In the genomic region with DNA sequence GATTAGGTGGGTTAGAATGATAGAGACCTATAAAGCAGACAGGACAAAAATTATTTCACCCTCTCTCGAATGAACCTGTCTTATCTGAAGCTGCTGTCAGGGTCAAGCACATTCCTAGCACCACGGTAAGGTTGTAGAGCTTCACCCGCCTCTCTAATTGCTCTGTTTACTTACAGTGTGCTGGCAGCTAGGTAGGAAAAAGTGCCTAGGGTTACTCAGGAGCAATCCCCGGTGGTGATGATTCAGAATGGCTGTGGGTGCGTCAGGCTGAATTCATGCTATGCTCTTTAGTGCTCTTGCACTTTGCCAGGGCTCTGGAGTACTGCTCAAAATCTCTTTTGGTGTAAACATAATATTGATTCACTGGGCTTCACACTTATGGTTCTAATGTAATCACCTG, we compare ENCODE assay signal across 25 mouse cellular contexts.
"Had no signal": no experiment of that assay in that cellular context is flagged by ENCODE, and none has a peak within 500 bp of the region (broad histone marks: within the 10 kb centered on the region; RNA-seq: fewer than 3 reads in every experiment).

No protein-coding gene starts in this region.

- H3K27ac ChIP-seq: heart, adult 2 months; heart, embryonic 13.5 days; heart, embryonic 15.5 days; hindbrain, embryonic 13.5 days; hindbrain, embryonic 15.5 days; hindbrain, postnatal 0 days; kidney, embryonic 15.5 days; kidney, postnatal 0 days; layer of hippocampus, adult 2 months; limb, embryonic 13.5 days; limb, embryonic 15.5 days; liver, embryonic 12.5 days had no signal

- H3K4me2 ChIP-seq: heart, embryonic 11.5 days; heart, embryonic 13.5 days; heart, embryonic 15.5 days; hindbrain, embryonic 13.5 days; hindbrain, embryonic 15.5 days; kidney, embryonic 15.5 days; limb, embryonic 13.5 days; limb, embryonic 15.5 days; liver, embryonic 12.5 days had no signal

- H3K9me3 ChIP-seq: heart, embryonic 13.5 days; heart, embryonic 15.5 days; hindbrain, embryonic 13.5 days; hindbrain, embryonic 15.5 days; kidney, embryonic 15.5 days; limb, embryonic 13.5 days; limb, embryonic 15.5 days; liver, embryonic 12.5 days had no signal

- ATAC-seq: hindbrain, postnatal 0 days; liver, embryonic 12.5 days had no signal

- H3K36me3 ChIP-seq: heart, embryonic 13.5 days; heart, embryonic 15.5 days; hindbrain, embryonic 13.5 days; hindbrain, embryonic 15.5 days; kidney, embryonic 15.5 days; limb, embryonic 13.5 days; limb, embryonic 15.5 days; liver, embryonic 12.5 days had no signal

- H3K4me3 ChIP-seq: heart, adult 2 months; heart, embryonic 13.5 days; heart, embryonic 15.5 days; hindbrain, embryonic 13.5 days; hindbrain, embryonic 15.5 days; kidney, embryonic 15.5 days; layer of hippocampus, adult 2 months; limb, embryonic 13.5 days; limb, embryonic 15.5 days; liver, embryonic 12.5 days had no signal

- H3K9ac ChIP-seq: heart, embryonic 13.5 days; heart, embryonic 15.5 days; hindbrain, embryonic 13.5 days; hindbrain, embryonic 15.5 days; kidney, embryonic 15.5 days; limb, embryonic 13.5 days; limb, embryonic 15.5 days; liver, embryonic 12.5 days had no signal

- DNase-seq: gastrocnemius, postnatal 14 days; gastrocnemius, postnatal 36 days; heart, adult 11 months; heart, adult 2 months; heart, postnatal 14 days; heart, postnatal 36 days; kidney, adult 11 months; kidney, adult 2 months; kidney, adult 9 months; kidney, postnatal 14 days; kidney, postnatal 4 days; layer of hippocampus, postnatal 36 days; left cerebral cortex, postnatal 4 days had no signal

- H3K27me3 ChIP-seq: heart, embryonic 13.5 days; heart, embryonic 15.5 days; hindbrain, embryonic 13.5 days; hindbrain, embryonic 15.5 days; kidney, embryonic 15.5 days; limb, embryonic 15.5 days; liver, embryonic 12.5 days had no signal

- H3K4me1 ChIP-seq: limb, embryonic 13.5 days; liver, embryonic 12.5 days had no signal
